In genomic region chr2:59499146-59499545, GRCm38 (mm10) we compare ENCODE assay signal across 27 mouse cellular contexts. TPM values are rescaled to one million over a fixed set of nuclear protein-coding genes. Genes with fewer than 3 reads are reported as not detected.
"Had no signal": no experiment of that assay in that cellular context is flagged by ENCODE, and none has a peak within 500 bp of the region (broad histone marks: within the 10 kb centered on the region; RNA-seq: fewer than 3 reads in every experiment).

No protein-coding gene starts in this region.

- H3K9ac ChIP-seq: heart, embryonic 12.5 days; hindbrain, embryonic 12.5 days; hindbrain, embryonic 14.5 days; intestine, embryonic 15.5 days; kidney, embryonic 15.5 days; limb, embryonic 13.5 days; limb, embryonic 15.5 days had no signal

- DNase-seq: gastrocnemius, adult 2 months; gastrocnemius, postnatal 10 days; gastrocnemius, postnatal 25 days; heart, adult 18-20 months; heart, postnatal 10 days; heart, postnatal 4 days; kidney, adult 18-20 months; kidney, adult 8-10 months; kidney, postnatal 25 days; kidney, postnatal 4 days; left cerebral cortex, postnatal 4 days had no signal

- H3K9me3 ChIP-seq: heart, embryonic 10.5 days; heart, embryonic 12.5 days; hindbrain, embryonic 10.5 days; hindbrain, embryonic 12.5 days; intestine, embryonic 15.5 days; kidney, embryonic 15.5 days; limb, embryonic 13.5 days; limb, embryonic 15.5 days had no signal

- H3K27me3 ChIP-seq: heart, embryonic 12.5 days; hindbrain, embryonic 12.5 days; intestine, embryonic 15.5 days; kidney, embryonic 15.5 days; limb, embryonic 13.5 days; limb, embryonic 15.5 days had no signal

- H3K27ac ChIP-seq: gastrocnemius, adult 2 months; heart, embryonic 10.5 days; hindbrain, embryonic 10.5 days; hindbrain, embryonic 12.5 days; hindbrain, embryonic 14.5 days; intestine, embryonic 15.5 days; kidney, embryonic 15.5 days; kidney, postnatal 0 days; layer of hippocampus, adult 2 months; left cerebral cortex, adult 2 months; limb, embryonic 13.5 days; limb, embryonic 15.5 days had no signal

- H3K4me3 ChIP-seq: gastrocnemius, adult 2 months; heart, embryonic 10.5 days; heart, embryonic 12.5 days; hindbrain, embryonic 10.5 days; hindbrain, embryonic 12.5 days; intestine, embryonic 15.5 days; kidney, embryonic 15.5 days; layer of hippocampus, adult 2 months; left cerebral cortex, adult 2 months; limb, embryonic 13.5 days; limb, embryonic 15.5 days had no signal

- ATAC-seq: hindbrain, embryonic 16.5 days; inflammation-experienced regulatory T-cells, adult 6 months; intestine, embryonic 15.5 days; intestine, postnatal 0 days had no signal

- H3K4me2 ChIP-seq: heart, embryonic 12.5 days; hindbrain, embryonic 12.5 days; hindbrain, embryonic 14.5 days; intestine, embryonic 15.5 days; kidney, embryonic 15.5 days; limb, embryonic 13.5 days; limb, embryonic 15.5 days had no signal

- H3K36me3 ChIP-seq: heart, embryonic 10.5 days; heart, embryonic 12.5 days; hindbrain, embryonic 10.5 days; hindbrain, embryonic 12.5 days; intestine, embryonic 15.5 days; kidney, embryonic 15.5 days; limb, embryonic 13.5 days; limb, embryonic 15.5 days had no signal

- H3K4me1 ChIP-seq: hindbrain, embryonic 12.5 days; intestine, embryonic 15.5 days; limb, embryonic 15.5 days had no signal

RNA-seq across cellular contexts. Expression of gene Dapl1, which starts 14.7 kb away (rescaled TPM):
- polyA plus RNA-seq: hindbrain, embryonic 14.5 days; liver, adult 2 months had no signal
